Mouse (Mus musculus) kidney, adult 2 months (tissue): Measurements from ENCODE around the gene Rdm1.
"Not testable (repeated sequence)": the region's sequence is repeated elsewhere in the genome, so short reads cannot be mapped to it uniquely, and the experiment has no call there.

Experiments
- CTCF ChIP-seq: fragments of 200-500 bp; conservative IDR thresholded peaks from 2 replicates; pipeline ENCODE4 v1.5.1; 2011; ENCODE audit warnings: low read depth, mild to moderate bottlenecking, control low read depth, low read length, moderate library complexity, mixed read lengths; ENCODE audit not compliant: insufficient read depth, insufficient read length
- POLR2A ChIP-seq: fragments of 200-500 bp; IDR thresholded peaks from one replicate; pipeline ENCODE4 v1.6.1; 2011; ENCODE audit warnings: low read depth, low read length, control low read depth

- not testable (repeated sequence) for TF ChIP-seq CTCF, POLR2A
These were observed 42.0 kb upstream of the Rdm1 start for GRCm38 (mm10) chr11:101585031-101585430.
